Mouse (Mus musculus): ENCODE data around the gene Ephx4. TPM values are rescaled to one million over a fixed set of nuclear protein-coding genes. Genes with fewer than 3 reads are reported as not detected.

Gene Ephx4
- total RNA-seq, 2 experiments from 2014 or later: 73.7 to 91.4 TPM

Other genes starting within 250 kb of the Ephx4 start
- gene Tgfbr3, start 113.1 kb upstream of the Ephx4 start, total RNA-seq (2021): 10 to 100 TPM in 1 of 2 experiments, 1 to 10 TPM in 1; 7.9 to 10.1 TPM
- 10 to 100 TPM; 13.9 to 14.6 TPM for gene Brdt, start 71.6 kb upstream of the Ephx4 start, total RNA-seq (2021)
- gene Lpcat2b, start 28.8 kb downstream of the Ephx4 start, total RNA-seq (2021): under 1 TPM in 1 of 2 experiments, not detected in 1; 0.18 TPM
- gene Btbd8, start 35.3 kb downstream of the Ephx4 start, total RNA-seq (2021): 100 to 1,000 TPM; 159 to 177 TPM
- under 1 TPM; 0.30 to 0.59 TPM for gene Gm42669, start 104.9 kb downstream of the Ephx4 start, total RNA-seq (2021)
- 1 to 10 TPM in 1 of 2 experiments, under 1 TPM in 1; 0.62 to 2.1 TPM for gene 1700028K03Rik, start 132.0 kb downstream of the Ephx4 start, total RNA-seq (2021)
- gene Rpap2, start 194.6 kb downstream of the Ephx4 start, total RNA-seq (2021): 10 to 100 TPM; 21.4 to 24.6 TPM
- 10 to 100 TPM; 19.4 to 23.8 TPM for gene Glmn, start 195.2 kb downstream of the Ephx4 start, total RNA-seq (2021)